Mouse (Mus musculus): ENCODE results near the gene Rnf182.
A peak's percentile ranks its signal among the peaks of the same experiment; 100 is the strongest.

DNA sequence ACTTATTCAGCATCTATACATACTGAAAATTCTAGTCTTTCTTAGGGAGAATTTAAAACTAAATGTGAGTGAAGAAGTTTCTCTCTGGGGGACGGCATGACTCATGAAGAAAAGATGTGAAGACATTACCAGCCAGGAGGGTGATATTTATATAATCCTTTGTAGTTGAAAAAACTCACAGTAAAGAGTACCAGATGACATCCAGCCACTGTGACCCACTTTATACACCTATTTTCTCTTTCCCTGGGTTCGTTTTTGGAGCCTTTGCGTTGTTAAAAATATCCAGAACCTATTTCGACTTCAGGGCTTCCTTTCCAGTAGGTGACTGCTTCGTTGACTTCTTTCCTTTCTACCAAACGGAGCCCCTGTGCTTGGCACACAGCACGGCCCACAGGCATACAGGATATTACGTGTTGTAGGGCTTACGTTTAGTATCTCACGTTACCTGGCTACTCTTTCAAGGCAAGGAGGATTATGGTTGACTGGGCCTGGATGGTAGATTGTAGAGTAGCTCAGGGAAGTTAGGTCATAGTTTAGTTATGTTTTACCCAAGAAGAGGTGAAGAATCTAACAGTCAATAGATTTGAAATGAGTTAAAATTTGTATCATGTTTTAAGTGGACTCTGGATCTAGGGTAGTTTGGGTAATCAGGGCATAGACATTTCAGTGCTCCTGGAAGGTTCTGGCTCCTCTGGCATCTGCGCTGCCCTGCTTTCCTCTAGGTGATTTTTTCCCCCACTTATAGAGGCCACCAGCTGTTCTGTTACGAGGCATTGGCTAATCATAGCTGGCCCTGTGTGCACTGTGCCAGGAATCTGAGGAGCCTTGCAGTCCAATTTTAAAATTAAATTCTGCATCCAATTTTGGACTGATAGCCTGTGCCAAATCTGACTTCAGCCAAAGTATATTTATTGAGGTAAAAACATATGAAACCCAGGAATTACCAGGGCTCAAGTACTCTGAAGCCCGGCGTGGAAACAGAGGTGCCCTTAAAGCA lies 27.4 kb upstream of the Rnf182 start:
- TF ChIP-seq POLR2A (IDR thresholded peaks at IDR 0.05; ENCODE audit: insufficient read depth, low read depth, low read length) (no peak), CTCF (IDR thresholded peaks at IDR 0.05) (no peak), EP300 (IDR thresholded peaks at IDR 0.05; ENCODE audit: insufficient read depth, low read depth, low read length) (0 out of 2 replicates have a peak, but pooled peaks have one; percentile 30)

Data from heart, adult 2 months (tissue).